Mouse (Mus musculus): ENCODE measurements around the gene Ets1.

Ets1 gene

GRCm38 (mm10) chr9:32616516-32617429 is 19.2 kb upstream of the Ets1 start:
- DNase-seq (ENCODE audit: low read depth in 2 of 2, low spot score in 2 of 2): no peak

- DNase-seq (ENCODE audit: low read depth in 2 of 2, low spot score in 2 of 2): peak in 1 of 2 experiments; percentile 33
Observed at GRCm38 (mm10) chr9:32617430-32617768, 18.6 kb upstream of the Ets1 start.

DNA sequence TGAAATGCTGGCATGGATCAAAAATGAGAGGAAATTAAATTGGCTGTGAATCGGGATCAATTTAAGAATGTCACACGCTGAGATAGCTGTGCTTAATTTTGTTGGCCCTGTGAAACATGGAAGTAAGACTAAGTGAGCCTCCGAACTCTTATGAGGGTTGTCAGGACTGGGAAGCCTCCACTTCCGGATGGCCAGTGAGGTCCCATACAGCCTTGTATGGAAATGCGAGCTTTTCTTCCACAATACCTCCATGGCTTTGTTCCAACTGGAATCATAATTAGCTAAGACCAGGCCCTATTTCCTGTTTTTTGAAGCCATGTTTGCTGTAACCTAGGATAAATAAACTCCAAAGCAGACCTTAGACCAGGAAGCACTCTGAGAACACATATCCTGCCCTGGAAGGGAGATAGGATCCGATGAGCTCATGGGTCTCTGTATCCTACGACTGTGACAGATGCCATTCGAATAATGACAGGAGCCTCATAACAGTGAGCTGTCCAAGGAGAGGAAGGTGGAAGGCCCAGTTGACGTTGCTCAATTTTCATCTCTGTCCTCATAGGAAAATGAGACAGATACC is 17.4 kb upstream of the Ets1 start:
- no peak for DNase-seq (ENCODE audit: low read depth in 2 of 2, low spot score in 2 of 2)

DNA sequence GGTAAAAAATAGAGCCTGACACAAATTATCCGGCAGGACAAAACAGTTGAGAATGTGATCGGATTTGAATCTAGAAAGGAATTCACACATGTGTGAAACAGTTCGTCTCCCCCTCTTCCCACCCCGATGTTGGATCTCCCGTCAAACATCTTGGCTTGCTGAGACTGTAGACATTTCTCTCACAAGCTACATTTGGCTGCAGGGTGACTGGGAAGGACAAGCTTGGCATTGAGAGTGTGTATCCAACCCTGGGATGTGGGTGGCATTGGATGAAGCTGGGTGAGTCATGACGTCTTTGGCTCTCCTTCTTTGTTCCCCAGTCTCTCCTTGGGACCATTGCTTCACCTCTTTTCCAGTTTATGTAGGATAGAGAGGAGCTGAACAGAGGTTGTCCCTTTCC is 16.4 kb upstream of the Ets1 start:
- no peak for DNase-seq (ENCODE audit: low read depth in 2 of 2, low spot score in 2 of 2)

DNA sequence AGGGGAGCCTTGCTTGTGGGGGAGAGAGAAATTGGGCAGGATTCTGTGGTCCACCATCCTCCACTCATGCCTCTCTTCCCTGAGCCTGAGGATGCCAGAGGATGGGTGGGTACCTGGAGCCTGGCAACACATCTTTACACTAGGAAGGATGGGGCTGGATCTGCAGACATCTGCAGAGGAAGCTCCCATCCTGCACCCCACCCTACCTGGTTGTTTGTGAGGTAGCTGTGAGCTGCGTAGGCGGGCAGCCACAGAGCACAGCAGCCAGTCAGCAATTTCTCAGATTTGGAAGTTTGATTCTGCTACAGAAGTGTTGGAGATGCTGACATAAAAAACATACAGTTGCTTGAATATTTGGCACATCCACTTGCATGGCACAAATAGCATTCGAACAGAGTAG is 15.6 kb upstream of the Ets1 start:
- DNase-seq (ENCODE audit: low read depth in 2 of 2, low spot score in 2 of 2): peak; percentile 34 to 55

GRCm38 (mm10) chr9:32629385-32629981 is 6.5 kb upstream of the Ets1 start:
- no peak for DNase-seq (ENCODE audit: low read depth in 2 of 2, low spot score in 2 of 2)

DNA sequence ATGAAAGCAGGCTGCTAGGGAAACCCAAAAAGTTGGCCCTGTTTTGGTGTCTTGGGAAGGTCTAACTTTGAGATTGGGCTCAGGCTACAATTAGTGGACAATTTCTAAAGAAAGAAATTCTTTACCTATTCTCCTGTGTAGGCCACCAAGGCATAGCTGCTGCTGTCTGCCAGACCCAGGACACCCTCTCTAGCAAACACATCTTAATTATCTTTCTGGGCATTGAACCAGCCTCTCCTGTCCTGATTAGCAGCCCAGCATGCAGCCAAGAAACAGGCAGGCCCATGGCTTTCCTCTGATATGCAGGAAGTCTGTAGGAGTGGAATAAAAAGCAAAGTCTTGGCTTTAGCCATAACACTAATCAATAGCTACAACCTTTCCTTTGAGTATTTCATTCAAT is 4.7 kb upstream of the Ets1 start:
- no peak for DNase-seq (ENCODE audit: low read depth in 2 of 2, low spot score in 2 of 2)

DNA sequence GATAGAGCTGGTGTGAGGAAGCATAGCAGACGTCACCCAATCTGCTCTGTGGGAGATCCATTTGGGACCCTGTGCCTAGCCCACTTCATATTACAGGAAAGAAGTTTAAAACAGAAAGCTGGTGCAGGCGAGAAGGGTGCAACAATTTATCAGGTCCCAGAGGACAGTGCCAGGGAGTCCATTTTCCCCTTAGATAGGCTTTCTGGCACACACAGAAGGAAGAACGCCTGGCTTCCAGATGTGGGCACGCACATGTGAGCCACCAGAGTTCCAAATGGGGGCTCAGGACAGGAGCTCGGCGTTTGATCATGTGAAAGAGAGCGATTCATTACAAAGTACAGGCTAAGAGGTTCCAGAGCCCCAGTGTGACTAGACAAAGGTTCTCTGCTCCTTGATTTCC is 3.8 kb upstream of the Ets1 start:
- DNase-seq (ENCODE audit: low read depth in 2 of 2, low spot score in 2 of 2): no peak

DNA sequence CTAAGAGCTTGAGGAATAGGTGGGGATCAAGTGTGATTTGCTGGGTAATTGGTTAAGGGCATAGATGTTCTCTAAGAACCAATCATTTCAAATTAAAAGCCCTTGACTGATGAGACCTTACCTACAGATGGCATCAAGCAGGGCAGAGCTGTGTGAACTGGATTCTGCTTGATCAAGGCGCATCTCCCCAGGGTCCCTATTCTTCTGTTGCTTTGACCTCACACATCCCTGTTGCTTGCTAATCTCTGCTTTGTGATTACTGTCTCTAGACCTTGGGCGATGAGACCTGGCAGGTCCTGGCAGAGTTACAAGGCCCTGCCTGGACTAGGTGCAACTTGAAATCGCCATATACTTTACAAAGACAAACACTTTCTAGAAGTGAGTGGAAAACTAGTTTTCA is 9.0 kb downstream of the Ets1 start:
- no peak for DNase-seq (ENCODE audit: low read depth in 2 of 2, low spot score in 2 of 2)

DNA sequence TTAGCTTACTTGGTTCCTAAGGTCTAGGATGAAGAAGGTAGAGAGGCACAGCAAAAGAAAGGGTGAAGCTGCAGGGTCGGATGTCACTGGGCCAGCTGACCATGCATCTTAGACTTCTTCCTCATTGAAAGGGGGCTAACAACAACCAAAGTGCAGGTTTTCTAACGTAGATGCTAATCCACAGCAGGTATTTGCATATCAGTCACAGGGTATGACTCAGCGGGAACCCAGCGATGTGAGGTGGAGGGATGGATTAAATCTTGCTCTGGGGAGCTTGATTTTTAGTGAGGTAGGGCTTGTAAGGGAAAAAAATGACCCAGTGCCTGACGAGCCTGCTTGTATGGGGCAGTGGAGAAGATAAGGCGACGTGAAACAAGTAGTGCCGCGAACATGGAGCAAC is 9.5 kb downstream of the Ets1 start:
- no peak for DNase-seq (ENCODE audit: low read depth in 2 of 2, low spot score in 2 of 2)

- DNase-seq (ENCODE audit: low read depth in 2 of 2, low spot score in 2 of 2): no peak
Observed at GRCm38 (mm10) chr9:32646539-32647258, 10.7 kb downstream of the Ets1 start.

GRCm38 (mm10) chr9:32647506-32648250 is 11.7 kb downstream of the Ets1 start:
- no peak for DNase-seq (ENCODE audit: low read depth in 2 of 2, low spot score in 2 of 2)

DNA sequence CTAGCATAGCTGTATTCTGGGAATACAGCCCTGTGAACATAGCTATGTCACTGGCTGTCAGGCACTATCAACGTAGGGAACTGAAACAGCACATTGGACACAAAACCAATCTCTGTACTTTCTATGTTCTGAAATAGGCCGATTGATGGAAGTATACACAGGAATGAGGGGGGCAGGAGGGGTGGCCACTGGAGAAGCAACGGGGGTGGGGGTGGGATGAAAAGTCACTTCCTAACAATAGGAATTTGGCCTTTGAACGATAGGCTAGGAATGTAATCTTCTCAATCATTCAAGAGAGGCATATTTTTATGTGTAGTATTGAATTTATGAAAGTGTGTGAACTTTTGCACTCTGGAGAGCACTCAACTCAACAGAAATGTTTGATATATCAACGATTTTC is 12.3 kb downstream of the Ets1 start:
- DNase-seq (ENCODE audit: low read depth in 2 of 2, low spot score in 2 of 2): no peak

DNA sequence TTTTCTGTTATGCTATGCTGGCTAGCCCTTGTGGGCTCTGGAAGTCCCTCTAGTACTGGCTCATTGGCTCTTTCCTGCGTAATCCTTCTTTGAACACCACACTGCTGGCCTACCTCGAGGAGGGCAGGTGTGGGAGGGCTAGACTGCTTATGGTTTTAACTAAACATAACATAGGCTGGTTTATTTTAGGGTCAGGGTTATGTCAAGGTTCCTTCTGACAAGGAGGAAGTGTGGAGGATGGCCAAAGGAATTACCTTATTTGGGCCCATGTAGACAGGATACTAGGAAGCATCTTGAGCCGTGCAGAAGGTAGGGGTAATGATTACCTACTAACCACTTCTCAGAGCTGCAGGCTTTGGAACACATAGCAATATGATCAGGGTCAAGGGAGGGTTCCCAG is 14.7 kb downstream of the Ets1 start:
- no peak for DNase-seq (ENCODE audit: low read depth in 2 of 2, low spot score in 2 of 2)

DNA sequence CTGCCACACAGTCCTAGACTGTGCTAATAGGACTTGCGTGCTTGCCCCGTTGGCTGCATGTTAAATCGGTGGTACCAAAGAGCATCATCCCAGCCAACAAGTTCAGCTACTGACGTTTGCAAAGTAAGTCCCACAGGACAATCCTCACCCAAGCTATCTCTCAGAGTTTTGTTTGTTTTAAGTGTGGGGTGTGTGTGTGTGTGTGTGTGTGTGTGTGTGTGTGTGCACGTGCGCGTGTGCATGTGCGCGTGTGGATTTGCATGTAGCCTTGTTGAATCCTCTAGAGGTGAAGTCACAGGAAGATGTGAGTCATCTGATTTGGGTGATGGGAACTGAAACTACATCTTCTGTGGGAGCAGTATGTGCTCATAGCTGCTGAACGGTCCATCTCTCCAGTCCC is 16.1 kb downstream of the Ets1 start:
- DNase-seq (ENCODE audit: low read depth in 2 of 2, low spot score in 2 of 2): no peak

GRCm38 (mm10) chr9:32654305-32654704 is 18.3 kb downstream of the Ets1 start:
- DNase-seq (ENCODE audit: low read depth in 2 of 2, low spot score in 2 of 2): no peak

DNA sequence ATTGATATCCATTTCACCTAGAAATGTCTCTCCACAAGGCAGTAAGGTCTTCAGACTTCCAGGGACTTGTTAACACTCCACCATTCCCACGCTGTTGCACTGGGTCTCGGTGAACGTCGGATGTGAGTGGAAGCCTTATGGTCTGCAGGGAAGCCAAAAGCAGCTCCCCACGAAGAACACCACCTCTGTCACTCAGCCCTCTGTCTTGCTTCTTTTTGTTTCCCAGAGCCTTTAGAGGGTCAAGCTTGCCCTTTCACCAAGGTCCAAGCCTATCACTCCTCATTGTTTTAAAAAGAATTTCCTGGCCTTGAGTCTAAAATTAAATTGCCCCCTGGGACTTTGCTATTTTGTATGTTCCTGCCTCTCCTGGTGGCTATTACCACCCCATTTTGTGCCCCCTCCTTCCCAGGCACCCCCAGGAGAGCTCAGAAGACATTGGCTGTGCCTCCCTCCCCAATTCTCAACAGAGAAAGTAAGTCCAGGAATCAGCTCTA is 20.4 kb downstream of the Ets1 start:
- DNase-seq (ENCODE audit: low read depth in 2 of 2, low spot score in 2 of 2): no peak

DNA sequence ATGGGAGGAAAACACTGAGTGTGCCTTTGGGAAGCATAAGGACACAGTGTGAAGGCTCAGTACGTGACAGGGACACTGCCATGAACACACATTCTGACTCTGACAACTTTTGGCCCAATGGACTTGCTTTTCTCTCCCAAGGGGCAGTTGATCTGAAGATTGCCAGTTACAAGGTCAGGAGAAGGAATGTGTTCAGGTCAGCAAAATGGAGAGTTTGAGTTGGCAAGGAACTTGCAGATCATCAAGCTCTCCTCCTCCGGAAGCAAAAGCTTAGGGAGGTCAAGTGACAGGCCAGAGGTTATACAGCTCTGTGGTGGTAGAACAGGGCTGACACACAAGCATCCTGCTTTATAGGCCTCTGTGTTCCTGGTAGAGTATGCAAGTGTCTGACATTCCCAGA is 21.1 kb downstream of the Ets1 start:
- no peak for DNase-seq (ENCODE audit: low read depth in 2 of 2, low spot score in 2 of 2)

DNA sequence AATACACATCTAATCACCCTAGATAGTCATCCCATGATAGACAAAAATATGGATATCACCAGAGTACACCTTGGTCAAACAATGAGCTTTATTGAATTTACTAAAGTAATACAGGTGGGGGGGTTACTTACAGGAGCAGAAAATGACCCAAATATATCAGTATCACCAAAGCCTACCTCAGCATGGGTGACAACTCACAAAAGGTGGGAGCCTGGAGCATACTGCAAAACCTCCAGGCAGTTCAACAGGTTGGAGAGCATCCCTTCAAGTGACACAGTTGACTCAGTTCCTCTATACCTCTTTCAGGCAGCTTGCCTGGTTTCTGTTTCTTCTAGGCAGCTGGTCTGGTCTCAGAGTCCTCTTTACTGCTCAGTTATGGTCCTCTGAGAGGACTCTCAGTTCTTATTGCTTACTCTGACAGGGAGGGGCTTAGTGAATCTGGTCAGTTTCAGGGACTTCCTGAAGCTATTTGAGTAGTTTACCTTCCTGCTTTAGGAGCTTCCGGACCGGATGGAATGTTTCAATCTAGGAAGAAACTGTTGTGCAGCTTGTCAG is 24.5 kb downstream of the Ets1 start:
- no peak for DNase-seq (ENCODE audit: low read depth in 2 of 2, low spot score in 2 of 2)

- DNase-seq (ENCODE audit: low read depth in 2 of 2, low spot score in 2 of 2): no peak
Observed at GRCm38 (mm10) chr9:32661071-32661470, 25.1 kb downstream of the Ets1 start.

GRCm38 (mm10) chr9:32661561-32661960 is 25.5 kb downstream of the Ets1 start:
- no peak for DNase-seq (ENCODE audit: low read depth in 2 of 2, low spot score in 2 of 2)
